Mouse (Mus musculus): ENCODE data around the gene S100a8. TPM values are rescaled to one million over a fixed set of nuclear protein-coding genes. Genes with fewer than 3 reads are reported as not detected.
A peak's percentile ranks its signal among the peaks of the same experiment; 100 is the strongest.

The S100a8 gene
- total RNA-seq, 2 experiments from 2014 or later, result 61.2 to 94.6 TPM

- no peak for DNase-seq
These were observed 9.9 kb downstream of the S100a8 start for GRCm38 (mm10) chr3:90678656-90679055.

DNA sequence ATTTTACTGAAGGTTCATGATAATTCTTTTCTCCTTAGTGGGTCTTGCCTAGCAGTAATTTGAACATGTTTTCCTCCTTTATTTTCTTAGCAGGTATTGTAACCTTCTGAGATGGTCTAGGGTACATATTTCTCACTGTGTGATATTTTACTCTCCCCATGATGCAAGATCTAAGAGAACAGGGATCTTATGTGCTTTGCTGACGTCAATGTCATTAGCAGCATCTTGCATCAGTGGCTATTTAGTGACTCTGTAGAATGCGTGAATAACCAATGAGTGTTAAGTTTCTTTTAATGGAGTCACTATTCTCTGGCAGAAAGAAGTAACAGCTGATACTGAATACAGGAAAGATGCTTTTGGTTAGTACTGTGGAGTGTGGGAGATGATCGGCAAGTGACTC is 15.2 kb downstream of the S100a8 start:
- DNase-seq, result no peak

DNA sequence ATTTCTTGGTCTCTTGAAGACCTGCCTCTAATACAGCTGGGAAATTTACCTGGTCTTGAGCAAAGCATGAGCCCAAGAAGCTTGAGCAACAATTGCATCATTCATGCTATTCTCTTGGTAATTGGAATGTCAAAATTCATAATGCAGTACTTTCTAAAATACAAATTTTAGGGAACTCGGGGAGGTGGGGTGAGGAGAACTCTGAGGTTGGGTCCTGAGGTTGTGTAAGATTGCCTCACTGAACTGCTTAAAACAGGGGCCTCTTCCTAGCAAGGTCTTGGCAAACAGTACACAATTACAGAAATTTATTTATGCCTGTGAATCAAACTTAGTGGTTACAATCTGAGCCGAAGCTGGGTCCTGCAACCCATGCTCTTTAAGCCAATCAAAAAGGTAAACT is 18.1 kb downstream of the S100a8 start:
- no peak for DNase-seq

DNA sequence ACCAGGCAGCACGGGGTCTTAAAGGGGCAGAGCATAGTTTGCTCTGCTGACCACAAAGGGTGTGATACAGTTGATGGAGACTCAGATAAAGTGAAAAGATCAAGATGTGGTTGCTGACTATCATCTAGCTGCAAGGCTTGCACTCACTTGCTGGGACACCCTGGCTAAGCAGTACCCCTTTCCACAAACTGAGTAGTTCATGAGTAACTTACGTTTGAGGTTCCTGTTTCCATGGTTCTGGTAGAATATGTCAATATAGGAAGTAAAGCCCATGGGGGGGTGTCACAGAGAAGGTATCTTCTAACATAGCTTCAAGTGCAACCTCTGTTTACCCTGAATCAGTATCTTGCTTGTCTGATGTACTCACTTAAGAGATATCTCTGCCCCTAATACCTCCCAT is 24.7 kb downstream of the S100a8 start:
- DNase-seq, result no peak

DNA sequence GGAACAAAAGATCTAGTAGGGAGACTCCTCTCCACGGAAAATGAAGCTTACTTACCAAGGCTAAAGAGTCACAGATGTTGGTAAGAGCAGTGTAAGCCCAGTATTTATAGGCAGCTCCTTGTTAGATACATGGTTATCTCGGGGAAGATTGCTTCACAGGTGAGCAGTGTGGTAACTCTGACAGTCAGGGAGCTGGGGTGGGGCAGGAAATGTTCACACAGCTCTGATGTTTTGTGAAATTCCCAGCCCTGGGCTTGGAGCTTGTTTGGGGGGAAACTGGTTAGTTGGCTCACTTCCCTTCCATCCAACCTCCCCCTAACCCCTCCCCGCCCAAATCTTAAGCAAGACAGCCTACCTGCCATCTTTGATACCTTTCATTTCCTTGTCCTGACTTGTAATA is 26.8 kb downstream of the S100a8 start, which contains the start of gene S100a9:
Gene S100a9 (minus strand): TSS at position 109 of the 400 bp plus-strand sequence.
- DNase-seq, result no peak

DNA sequence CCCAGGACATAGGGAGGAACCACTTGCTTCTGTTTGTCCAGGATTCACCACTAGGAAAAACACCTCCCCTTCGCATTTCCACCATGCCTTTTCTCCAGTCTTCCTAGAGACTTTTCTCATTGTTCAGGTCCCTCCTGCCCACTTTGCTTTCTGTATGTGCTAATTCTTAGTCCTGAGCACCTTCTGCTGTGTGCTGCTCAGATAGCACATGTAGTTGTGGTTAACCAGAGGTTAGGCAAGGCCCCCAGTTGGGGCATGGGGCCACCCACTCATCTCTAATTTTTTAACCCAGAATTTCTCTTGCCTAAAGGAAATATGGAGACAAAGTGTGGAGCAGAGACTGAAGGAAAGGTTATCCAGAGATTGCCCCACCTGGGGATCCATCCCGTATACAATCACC is 33.5 kb downstream of the S100a8 start:
- DNase-seq, result no peak

- DNase-seq, result peak; percentile 36
These were observed 39.9 kb downstream of the S100a8 start for GRCm38 (mm10) chr3:90708523-90709202.

- peak; percentile 90 for DNase-seq
These were observed 41.0 kb downstream of the S100a8 start for GRCm38 (mm10) chr3:90709591-90710460.

Other genes starting within 250 kb of the S100a8 start
- gene Ints3, start 235.4 kb upstream of the S100a8 start, total RNA-seq (2021), result 10 to 100 TPM; 46.8 to 51.6 TPM
- 100 to 1,000 TPM in 1 of 2 experiments, 10 to 100 TPM in 1; 88.3 to 101 TPM for gene Npr1, start 203.1 kb upstream of the S100a8 start, total RNA-seq (2021)
- gene Ilf2, start 192.9 kb upstream of the S100a8 start, total RNA-seq (2021), result 10 to 100 TPM; 59.1 to 63.2 TPM
- gene Snapin, start 177.9 kb upstream of the S100a8 start, total RNA-seq (2021), result 10 to 100 TPM; 46.6 to 59.3 TPM
- gene Chtop, start 159.5 kb upstream of the S100a8 start, total RNA-seq (2021), result 100 to 1,000 TPM; 101 to 108 TPM
- 100 to 1,000 TPM; 263 to 269 TPM for gene S100a1, start 154.6 kb upstream of the S100a8 start, total RNA-seq (2021)
- gene S100a13, start 154.5 kb upstream of the S100a8 start, total RNA-seq (2021), result 10 to 100 TPM; 59.6 to 60.9 TPM
- under 1 TPM; 0.24 to 0.70 TPM for gene S100a14, start 142.1 kb upstream of the S100a8 start, total RNA-seq (2021)
- 10 to 100 TPM; 73.5 to 91.6 TPM for gene S100a16, start 131.7 kb upstream of the S100a8 start, total RNA-seq (2021)
- not detected for gene S100a3, start 108.4 kb upstream of the S100a8 start, total RNA-seq (2021)
- gene S100a2, start 78.7 kb upstream of the S100a8 start, total RNA-seq (2021), result not detected
- gene Gm42674, start 67.1 kb upstream of the S100a8 start, total RNA-seq (2021), result not detected
- 10 to 100 TPM; 16.9 to 18.5 TPM for gene S100a4, start 65.2 kb upstream of the S100a8 start, total RNA-seq (2021)
- gene S100a5, start 60.5 kb upstream of the S100a8 start, total RNA-seq (2021), result not detected
- gene S100a6, start 56.1 kb upstream of the S100a8 start, total RNA-seq (2021), result 10 to 100 TPM; 72.2 to 82.8 TPM
- gene S100a7a, start 15.0 kb upstream of the S100a8 start, total RNA-seq (2021), result under 1 TPM in 1 of 2 experiments, not detected in 1; 0.33 TPM
- 100 to 1,000 TPM in 1 of 2 experiments, 10 to 100 TPM in 1; 76.0 to 125 TPM for gene S100a9, start 26.7 kb downstream of the S100a8 start, total RNA-seq (2021)
- gene Pglyrp4, start 57.9 kb downstream of the S100a8 start, total RNA-seq (2021), result not detected
- gene Gm5849, start 108.9 kb downstream of the S100a8 start, total RNA-seq (2021), result not detected

All from adrenal gland, postnatal 10 days (tissue).